Mouse (Mus musculus): ENCODE results near the gene Cadm3.

Cadm3 gene

DNA sequence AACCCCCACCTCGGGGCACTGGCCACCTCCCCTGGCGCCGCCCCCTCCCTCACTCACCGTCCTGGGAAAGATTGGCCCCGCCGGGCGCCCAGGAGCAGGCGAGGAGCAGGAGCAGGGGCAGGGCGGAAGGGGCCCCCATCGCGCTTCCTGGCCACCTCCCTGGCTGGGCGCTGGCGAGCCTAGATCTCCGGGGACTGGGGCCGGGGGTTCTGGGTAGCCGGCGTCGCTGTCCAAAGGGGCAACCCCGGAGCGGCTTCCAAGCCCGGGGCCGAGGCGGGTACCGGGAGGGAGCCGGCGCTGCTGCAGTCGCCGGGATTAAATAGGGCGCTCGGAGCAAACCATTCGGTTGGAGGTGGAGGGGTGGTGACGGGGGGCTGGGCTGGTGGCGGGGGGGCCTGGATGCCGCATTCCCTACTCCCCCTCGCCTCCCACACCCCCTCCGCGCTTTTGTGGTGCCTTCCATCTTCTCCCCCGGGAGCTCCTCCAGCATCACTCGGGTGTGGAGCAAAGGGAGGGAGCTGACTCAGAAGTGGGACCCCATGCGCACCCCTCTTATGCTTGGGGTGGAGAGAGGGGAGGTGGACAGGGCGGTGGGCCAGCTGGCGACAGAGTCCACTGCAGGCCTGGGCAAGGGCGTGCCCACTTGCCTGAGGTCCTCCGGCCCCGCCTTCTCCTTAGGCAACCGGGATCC lies at the start of gene Cadm3:
TSS of gene Cadm3 (minus strand) at position 340 of the 691 bp plus-strand sequence.
- DNase-seq: peak; percentile 89 to 90

DNA sequence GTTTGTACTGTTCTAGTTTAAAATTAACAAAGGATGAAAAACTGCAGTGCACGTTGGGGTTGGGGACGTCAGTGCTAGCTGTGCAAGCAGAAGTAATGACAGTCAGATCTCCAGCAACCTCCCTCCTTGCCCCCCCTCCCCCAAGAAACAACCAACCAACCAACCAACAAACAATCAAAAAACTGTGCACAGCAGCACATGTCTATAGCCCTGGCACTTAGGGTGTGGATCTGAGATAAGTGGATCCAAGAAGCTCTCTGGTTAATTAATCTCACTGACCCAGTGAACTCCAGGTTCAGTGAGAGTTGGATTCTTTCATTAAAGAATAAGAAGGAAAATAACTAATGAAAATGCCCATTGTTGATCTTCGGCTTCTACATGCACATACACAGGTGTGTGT lies 47.1 kb upstream of the Cadm3 start:
- DNase-seq: no peak

- no peak for DNase-seq
These were observed 44.4 kb upstream of the Cadm3 start for GRCm38 (mm10) chr1:173411863-173412262.

- DNase-seq: no peak
These were observed 41.6 kb upstream of the Cadm3 start for GRCm38 (mm10) chr1:173409066-173409465.

- DNase-seq: no peak
These were observed 37.3 kb upstream of the Cadm3 start for GRCm38 (mm10) chr1:173404696-173405309.

DNA sequence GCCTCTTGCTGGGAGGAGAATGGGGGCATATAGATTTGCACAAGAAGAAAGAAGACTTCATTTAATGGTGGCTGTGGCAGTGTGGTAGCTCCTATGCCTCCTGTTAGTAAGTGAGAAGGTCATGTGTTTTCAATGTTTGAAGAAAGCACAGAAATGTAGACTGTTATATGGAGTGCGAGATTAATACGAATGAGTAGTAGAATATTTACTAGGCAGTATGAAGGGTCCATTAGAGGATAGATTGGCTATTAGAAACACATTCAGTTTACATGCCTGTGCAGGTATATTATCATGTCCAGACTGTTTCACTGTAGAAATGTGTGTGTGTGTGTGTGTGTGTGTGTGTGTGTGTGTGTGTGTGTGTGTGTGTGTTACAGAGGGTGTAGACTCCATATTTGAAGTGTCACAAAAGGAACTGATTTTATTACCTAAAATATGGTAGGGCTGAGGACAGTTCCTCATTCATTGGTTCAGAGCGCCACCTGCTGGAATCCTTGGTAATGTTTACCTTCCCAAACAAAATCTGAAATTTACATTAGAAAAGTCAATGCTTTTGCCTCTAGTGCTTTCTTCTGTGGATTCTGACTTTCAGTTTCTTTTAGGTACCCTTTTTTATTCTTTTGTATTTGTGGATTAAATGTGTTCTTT lies 31.0 kb upstream of the Cadm3 start:
- peak; percentile 73 to 83 for DNase-seq

- no peak for DNase-seq
These were observed 24.3 kb upstream of the Cadm3 start for GRCm38 (mm10) chr1:173391754-173392153.

DNA sequence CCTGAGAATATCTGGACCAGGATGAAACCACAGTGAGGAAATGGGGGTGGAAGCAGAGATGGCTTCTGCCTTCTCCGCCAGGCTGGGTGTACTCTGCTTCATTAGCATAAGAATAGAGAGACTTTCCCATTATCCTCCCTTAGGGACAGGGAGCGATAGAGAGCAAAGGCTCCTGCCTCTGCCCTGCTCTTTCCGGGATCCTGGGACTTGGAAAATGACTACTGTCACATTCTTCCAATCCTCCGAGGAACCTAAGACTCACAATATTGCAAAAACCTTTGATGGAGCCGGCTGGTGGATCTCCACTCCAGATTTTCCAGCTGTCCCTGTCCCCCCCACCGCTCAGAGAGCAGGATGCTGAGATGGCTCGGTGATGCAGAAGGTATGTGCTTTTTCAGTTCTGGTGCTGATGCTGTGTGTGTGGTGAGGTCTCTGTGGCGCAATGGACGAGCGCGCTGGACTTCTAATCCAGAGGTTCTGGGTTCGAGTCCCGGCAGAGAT lies 22.5 kb upstream of the Cadm3 start:
- DNase-seq: peak; percentile 96 to 99

DNA sequence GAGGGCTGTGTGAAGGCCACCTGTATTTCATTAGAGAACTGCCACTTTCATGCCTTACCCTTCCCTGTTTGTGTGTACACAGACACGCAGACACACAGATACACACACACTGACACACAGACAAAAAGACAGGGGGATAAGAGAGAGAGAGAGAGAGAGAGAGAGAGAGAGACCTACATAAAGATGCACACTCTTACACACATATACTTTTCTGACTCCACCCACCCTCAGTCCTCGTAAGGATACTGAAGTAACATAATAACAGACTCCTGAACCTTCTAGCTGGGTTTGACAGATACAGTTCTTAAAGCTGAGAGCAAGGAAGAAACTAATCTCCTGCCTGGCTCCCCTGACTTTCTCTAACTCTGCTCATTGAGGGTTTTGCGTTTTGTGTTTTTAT lies 21.9 kb upstream of the Cadm3 start:
- no peak for DNase-seq

- DNase-seq: no peak
These were observed 13.9 kb upstream of the Cadm3 start for GRCm38 (mm10) chr1:173381436-173381835.

GRCm38 (mm10) chr1:173377380-173378112 lies 10.1 kb upstream of the Cadm3 start:
- DNase-seq: peak; percentile 89 to 91

GRCm38 (mm10) chr1:173374020-173374419 lies 6.5 kb upstream of the Cadm3 start:
- DNase-seq: no peak

GRCm38 (mm10) chr1:173371586-173371985 lies 4.1 kb upstream of the Cadm3 start:
- DNase-seq: peak; percentile 86 to 89

DNA sequence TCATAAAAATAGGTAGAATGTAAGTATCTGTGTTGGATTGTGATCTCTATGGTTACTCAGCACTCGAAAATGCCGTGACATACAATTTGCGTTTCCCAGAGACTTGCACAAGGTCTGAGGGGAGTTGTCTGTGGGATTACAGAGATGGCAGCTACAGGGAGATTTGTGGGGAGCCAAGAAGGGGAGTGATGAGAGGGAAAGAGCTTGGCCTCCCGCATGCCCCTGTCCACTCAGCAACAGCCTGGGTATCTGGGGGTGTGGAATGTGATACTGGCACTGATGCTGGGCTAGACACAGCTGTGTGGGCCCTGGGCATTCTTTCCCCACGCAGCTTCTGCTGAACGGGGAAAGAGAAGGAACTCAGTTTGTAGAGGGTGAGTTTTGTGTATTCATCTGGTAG lies 3.0 kb upstream of the Cadm3 start:
- DNase-seq: peak in 1 of 2 experiments; percentile 12

DNA sequence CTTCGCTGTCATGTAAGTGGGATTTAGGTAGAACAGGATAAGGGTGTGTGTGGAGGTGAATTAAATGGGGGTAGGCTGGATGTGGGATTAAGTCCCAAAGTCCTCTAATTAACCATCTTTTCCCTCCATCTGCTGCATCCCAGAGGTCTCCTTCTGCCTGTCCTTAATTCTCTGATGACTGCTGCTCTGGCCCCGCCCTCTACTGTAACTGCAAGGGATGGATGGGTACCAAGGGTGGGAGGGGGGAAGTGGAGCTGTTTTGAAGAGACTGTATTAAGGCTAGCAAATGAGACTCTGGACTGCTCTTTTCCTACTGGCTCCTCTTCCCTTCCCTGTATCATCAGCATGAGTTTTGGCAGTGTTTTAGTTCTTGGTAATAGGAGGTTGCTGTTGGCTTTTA lies 2.1 kb upstream of the Cadm3 start:
- DNase-seq: peak in 1 of 2 experiments; percentile 57

DNA sequence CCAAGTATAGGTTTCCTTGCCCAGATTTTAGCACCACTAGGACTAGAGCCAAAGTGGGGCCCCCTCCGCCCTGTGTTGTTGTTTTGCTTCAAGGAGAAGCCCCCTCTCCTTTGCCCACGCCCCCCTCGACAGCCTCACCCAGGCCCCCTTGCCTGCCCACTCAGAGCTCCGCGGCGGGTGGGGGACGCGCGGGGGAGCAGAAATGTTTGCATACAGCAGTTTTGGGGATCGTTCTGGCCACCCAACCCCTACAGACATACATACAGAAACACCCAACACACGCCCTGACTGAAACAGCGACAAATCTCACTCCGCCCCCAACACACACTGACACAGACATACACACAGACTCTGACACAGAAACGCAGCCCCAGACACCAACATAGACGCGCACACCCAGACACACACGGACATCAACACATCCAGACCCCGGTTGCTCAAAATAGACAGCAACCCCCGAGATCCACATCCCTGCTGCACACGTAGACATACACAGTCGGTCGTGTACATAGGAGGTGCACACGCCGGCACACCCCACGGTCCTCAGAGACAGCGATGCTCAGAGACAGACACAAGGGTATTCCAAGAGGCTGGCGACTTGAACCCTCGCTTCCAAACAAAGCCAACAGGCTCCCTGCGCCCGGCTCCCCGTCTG lies 667 bp downstream of the Cadm3 start:
- DNase-seq: peak; percentile 42 to 62

DNA sequence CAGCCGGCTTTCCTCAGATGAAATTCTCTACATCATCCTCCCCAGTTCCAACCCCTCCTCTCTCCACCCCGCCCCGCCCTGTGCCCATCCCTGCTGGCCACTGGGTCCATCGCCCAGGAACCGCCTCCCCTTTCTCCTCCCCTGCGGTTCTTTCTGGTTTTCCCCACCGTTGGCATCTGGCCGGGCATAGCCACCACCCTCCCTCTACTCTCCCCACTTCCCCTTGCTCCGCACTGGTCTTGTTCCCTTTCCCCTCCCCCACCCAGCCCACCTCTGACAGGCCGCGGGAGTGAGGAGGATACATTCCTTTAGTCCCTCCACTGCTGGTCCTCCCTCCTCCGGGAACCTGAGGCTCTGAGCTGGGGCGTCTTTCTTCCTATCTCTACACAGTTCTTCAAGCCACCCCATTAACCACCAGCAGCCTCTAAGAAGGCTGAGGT lies 1.5 kb downstream of the Cadm3 start:
- DNase-seq: peak; percentile 83 to 88

DNA sequence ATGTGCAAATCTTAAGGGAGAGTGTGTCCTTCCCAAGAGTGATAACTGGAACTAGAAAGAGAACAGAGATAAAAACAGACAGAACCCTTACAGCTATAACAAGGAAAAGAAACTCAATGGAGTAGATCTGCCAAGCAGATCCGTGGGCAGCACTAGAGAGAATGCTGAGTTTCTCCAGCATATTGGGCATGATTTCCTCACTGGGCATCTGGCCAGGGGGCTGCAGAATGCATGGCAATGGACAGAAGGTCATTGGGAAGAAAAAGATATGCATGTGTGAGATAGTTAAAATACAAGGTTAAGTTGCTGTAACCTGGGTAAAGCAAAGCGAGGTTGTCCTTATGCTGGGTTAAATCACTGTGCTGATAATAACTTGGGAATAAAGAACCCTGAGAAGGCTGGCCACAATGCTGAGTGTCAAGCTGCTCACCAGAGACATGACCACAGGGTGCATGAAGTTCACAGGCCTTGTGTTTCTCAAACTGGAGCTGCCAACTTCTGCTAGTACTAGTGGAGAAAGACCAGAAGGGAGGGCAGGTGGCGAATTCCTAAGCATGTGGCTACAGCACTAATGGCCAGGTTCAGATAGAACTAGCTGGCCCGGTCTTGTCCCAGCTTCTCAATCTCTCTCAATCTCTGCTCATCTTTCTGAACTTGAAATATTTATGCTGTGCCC lies 3.2 kb downstream of the Cadm3 start:
- peak; percentile 85 to 88 for DNase-seq

DNA sequence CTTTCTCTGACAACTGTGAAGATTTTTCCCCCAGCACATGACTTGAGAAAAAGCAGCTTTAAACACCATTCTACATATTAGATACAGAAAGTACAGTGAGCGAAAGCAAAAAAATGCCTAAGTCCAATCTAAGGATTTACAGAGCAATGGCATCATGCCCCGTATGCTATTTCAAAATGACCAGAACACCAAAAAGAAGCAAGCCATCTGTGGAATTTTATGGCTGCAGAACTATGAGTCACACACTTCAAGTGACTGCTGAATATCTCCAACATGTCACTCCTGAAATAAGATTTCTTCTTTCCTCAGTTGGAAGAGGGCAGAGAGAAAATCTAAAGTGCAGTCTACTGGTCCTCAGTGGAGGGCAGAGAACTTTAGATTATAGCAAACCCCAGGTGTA lies 4.1 kb downstream of the Cadm3 start:
- DNase-seq: peak in 1 of 2 experiments; percentile 16

- no peak for DNase-seq
These were observed 5.8 kb downstream of the Cadm3 start for GRCm38 (mm10) chr1:173361651-173362050.

DNA sequence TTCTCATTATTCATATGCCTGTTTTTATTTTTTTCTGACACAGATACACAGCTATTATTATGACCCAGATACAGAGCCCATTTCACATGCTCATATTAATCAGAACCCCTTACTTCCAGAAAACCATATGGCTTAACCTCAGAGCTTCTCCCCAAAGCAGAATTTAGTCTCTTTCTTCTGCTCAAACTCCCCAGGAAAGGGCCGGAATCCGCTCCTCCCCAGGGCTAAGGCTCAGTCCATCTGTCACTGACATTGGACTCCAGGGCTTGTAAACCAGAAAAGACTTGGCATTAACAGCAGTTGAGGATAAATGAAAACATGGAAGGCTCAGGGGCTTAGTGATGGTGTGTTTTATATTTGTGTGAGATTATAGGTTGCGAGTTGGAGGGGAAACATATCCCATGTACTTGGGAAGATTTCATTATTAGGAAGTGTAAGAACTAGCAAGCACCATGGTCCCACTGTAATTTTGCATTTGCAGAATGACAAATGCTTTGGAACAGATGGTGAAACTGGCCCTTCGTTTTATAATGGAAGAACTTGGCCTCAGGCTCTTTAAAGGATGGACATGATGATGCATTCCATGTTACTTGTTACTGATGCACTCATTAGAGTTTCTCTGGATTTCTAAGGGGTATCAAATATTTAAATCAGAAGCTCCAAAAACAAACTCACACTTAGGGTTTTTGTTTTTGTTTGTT lies 7.8 kb downstream of the Cadm3 start:
- peak; percentile 80 to 84 for DNase-seq
